Mouse (Mus musculus): ENCODE data around the gene Rhot1.

- no peak for TF ChIP-seq CTCF (IDR thresholded peaks at IDR 0.05)
- TF ChIP-seq EP300 (IDR thresholded peaks at IDR 0.05) = no peak
Observed at GRCm38 (mm10) chr11:80315743-80316639, 107.2 kb downstream of the Rhot1 start.
